Mouse (Mus musculus): ENCODE results near the gene Ryr2. TPM values are rescaled to one million over a fixed set of nuclear protein-coding genes. Genes with fewer than 3 reads are reported as not detected.

Gene Ryr2
- polyA plus RNA-seq, 1 experiment: 0.41 TPM

- TF ChIP-seq CTCF (IDR thresholded peaks at IDR 0.05; ENCODE audit: control insufficient read depth, insufficient read depth, insufficient replicate concordance, low read depth, low read length): no peak
- no peak for TF ChIP-seq POLR2A (IDR thresholded peaks at IDR 0.05; ENCODE audit: control insufficient read depth, low read depth, low read length)
- Histone ChIP-seq H3K36me3 (ENCODE audit: control insufficient read depth, insufficient read depth, low read length) (no peaks in the 10 kb centered on the region), H3K4me1 (ENCODE audit: control insufficient read depth, insufficient read depth, low read length) (no peaks in the 10 kb centered on the region), H3K27ac (ENCODE audit: control insufficient read depth, insufficient read depth, low read depth, low read length) (no peak overlapping the region), H3K27me3 (ENCODE audit: control insufficient read depth, insufficient read depth, low read length) (no peaks in the 10 kb centered on the region), H3K4me3 (ENCODE audit: control insufficient read depth, low read depth, low read length) (no peak overlapping the region)
Observed at GRCm38 (mm10) chr13:12037241-12037640, 69.5 kb downstream of the Ryr2 start.

GRCm38 (mm10) chr13:12036834-12037233, 69.9 kb downstream of the Ryr2 start:
- Histone ChIP-seq H3K4me1 (ENCODE audit: control insufficient read depth, insufficient read depth, low read length) (no peaks in the 10 kb centered on the region), H3K27me3 (ENCODE audit: control insufficient read depth, insufficient read depth, low read length) (no peaks in the 10 kb centered on the region), H3K4me3 (ENCODE audit: control insufficient read depth, low read depth, low read length) (no peak overlapping the region), H3K27ac (ENCODE audit: control insufficient read depth, insufficient read depth, low read depth, low read length) (no peak overlapping the region), H3K36me3 (ENCODE audit: control insufficient read depth, insufficient read depth, low read length) (no peaks in the 10 kb centered on the region)
- no peak for TF ChIP-seq CTCF (IDR thresholded peaks at IDR 0.05; ENCODE audit: control insufficient read depth, insufficient read depth, insufficient replicate concordance, low read depth, low read length)
- TF ChIP-seq POLR2A (IDR thresholded peaks at IDR 0.05; ENCODE audit: control insufficient read depth, low read depth, low read length): no peak

- TF ChIP-seq POLR2A (IDR thresholded peaks at IDR 0.05; ENCODE audit: control insufficient read depth, low read depth, low read length): no peak
- no peak for TF ChIP-seq CTCF (IDR thresholded peaks at IDR 0.05; ENCODE audit: control insufficient read depth, insufficient read depth, insufficient replicate concordance, low read depth, low read length)
- Histone ChIP-seq H3K4me3 (ENCODE audit: control insufficient read depth, low read depth, low read length) (no peak overlapping the region), H3K27ac (ENCODE audit: control insufficient read depth, insufficient read depth, low read depth, low read length) (no peak overlapping the region), H3K4me1 (ENCODE audit: control insufficient read depth, insufficient read depth, low read length) (no peaks in the 10 kb centered on the region), H3K27me3 (ENCODE audit: control insufficient read depth, insufficient read depth, low read length) (no peaks in the 10 kb centered on the region), H3K36me3 (ENCODE audit: control insufficient read depth, insufficient read depth, low read length) (no peaks in the 10 kb centered on the region)
Observed at GRCm38 (mm10) chr13:12033914-12034313, 72.8 kb downstream of the Ryr2 start.

- Histone ChIP-seq H3K4me1 (ENCODE audit: control insufficient read depth, insufficient read depth, low read length) (no peaks in the 10 kb centered on the region), H3K36me3 (ENCODE audit: control insufficient read depth, insufficient read depth, low read length) (no peaks in the 10 kb centered on the region), H3K4me3 (ENCODE audit: control insufficient read depth, low read depth, low read length) (no peak overlapping the region), H3K27ac (ENCODE audit: control insufficient read depth, insufficient read depth, low read depth, low read length) (no peak overlapping the region), H3K27me3 (ENCODE audit: control insufficient read depth, insufficient read depth, low read length) (no peaks in the 10 kb centered on the region)
- TF ChIP-seq CTCF (IDR thresholded peaks at IDR 0.05; ENCODE audit: control insufficient read depth, insufficient read depth, insufficient replicate concordance, low read depth, low read length): no peak
- no peak for TF ChIP-seq POLR2A (IDR thresholded peaks at IDR 0.05; ENCODE audit: control insufficient read depth, low read depth, low read length)
Observed at GRCm38 (mm10) chr13:12033272-12033671, 73.5 kb downstream of the Ryr2 start.

- H3K36me3 ChIP-seq (ENCODE audit: control insufficient read depth, insufficient read depth, low read length): no peaks in the 10 kb centered on the region
- H3K27ac ChIP-seq (ENCODE audit: control insufficient read depth, insufficient read depth, low read depth, low read length): no peak overlapping the region
- no peaks in the 10 kb centered on the region for H3K4me1 ChIP-seq (ENCODE audit: control insufficient read depth, insufficient read depth, low read length)
- H3K27me3 ChIP-seq (ENCODE audit: control insufficient read depth, insufficient read depth, low read length): no peaks in the 10 kb centered on the region
- TF ChIP-seq CTCF (IDR thresholded peaks at IDR 0.05; ENCODE audit: control insufficient read depth, insufficient read depth, insufficient replicate concordance, low read depth, low read length) (no peak), POLR2A (IDR thresholded peaks at IDR 0.05; ENCODE audit: control insufficient read depth, low read depth, low read length) (no peak)
- H3K4me3 ChIP-seq (ENCODE audit: control insufficient read depth, low read depth, low read length): no peak overlapping the region
Observed at GRCm38 (mm10) chr13:12029841-12030240, 76.9 kb downstream of the Ryr2 start.

- Histone ChIP-seq H3K27me3 (ENCODE audit: control insufficient read depth, insufficient read depth, low read length) (no peaks in the 10 kb centered on the region), H3K4me1 (ENCODE audit: control insufficient read depth, insufficient read depth, low read length) (no peaks in the 10 kb centered on the region), H3K27ac (ENCODE audit: control insufficient read depth, insufficient read depth, low read depth, low read length) (no peak overlapping the region), H3K36me3 (ENCODE audit: control insufficient read depth, insufficient read depth, low read length) (no peaks in the 10 kb centered on the region), H3K4me3 (ENCODE audit: control insufficient read depth, low read depth, low read length) (no peak overlapping the region)
- no peak for TF ChIP-seq CTCF (IDR thresholded peaks at IDR 0.05; ENCODE audit: control insufficient read depth, insufficient read depth, insufficient replicate concordance, low read depth, low read length)
- TF ChIP-seq POLR2A (IDR thresholded peaks at IDR 0.05; ENCODE audit: control insufficient read depth, low read depth, low read length): no peak
Observed at GRCm38 (mm10) chr13:12029326-12029725, 77.4 kb downstream of the Ryr2 start.

GRCm38 (mm10) chr13:12018046-12018445, 88.7 kb downstream of the Ryr2 start:
- Histone ChIP-seq H3K4me3 (ENCODE audit: control insufficient read depth, low read depth, low read length) (no peak overlapping the region), H3K4me1 (ENCODE audit: control insufficient read depth, insufficient read depth, low read length) (no peaks in the 10 kb centered on the region), H3K36me3 (ENCODE audit: control insufficient read depth, insufficient read depth, low read length) (no peaks in the 10 kb centered on the region), H3K27ac (ENCODE audit: control insufficient read depth, insufficient read depth, low read depth, low read length) (no peak overlapping the region), H3K27me3 (ENCODE audit: control insufficient read depth, insufficient read depth, low read length) (no peaks in the 10 kb centered on the region)
- TF ChIP-seq POLR2A (IDR thresholded peaks at IDR 0.05; ENCODE audit: control insufficient read depth, low read depth, low read length) (no peak), CTCF (IDR thresholded peaks at IDR 0.05; ENCODE audit: control insufficient read depth, insufficient read depth, insufficient replicate concordance, low read depth, low read length) (no peak)

GRCm38 (mm10) chr13:12013986-12014385, 92.8 kb downstream of the Ryr2 start:
- no peaks in the 10 kb centered on the region for H3K4me1 ChIP-seq (ENCODE audit: control insufficient read depth, insufficient read depth, low read length)
- TF ChIP-seq POLR2A (IDR thresholded peaks at IDR 0.05; ENCODE audit: control insufficient read depth, low read depth, low read length) (no peak), CTCF (IDR thresholded peaks at IDR 0.05; ENCODE audit: control insufficient read depth, insufficient read depth, insufficient replicate concordance, low read depth, low read length) (no peak)
- no peak overlapping the region for H3K27ac ChIP-seq (ENCODE audit: control insufficient read depth, insufficient read depth, low read depth, low read length)
- H3K4me3 ChIP-seq (ENCODE audit: control insufficient read depth, low read depth, low read length): no peak overlapping the region
- no peaks in the 10 kb centered on the region for H3K36me3 ChIP-seq (ENCODE audit: control insufficient read depth, insufficient read depth, low read length)
- no peaks in the 10 kb centered on the region for H3K27me3 ChIP-seq (ENCODE audit: control insufficient read depth, insufficient read depth, low read length)
